Mouse (Mus musculus) cerebellum, postnatal 14 days (tissue): ENCODE results near the gene Spata13.

Experiments used
- DNase-seq, 2 experiments: peaks; one replicate each; pipeline ENCODE4 v3.0.0; 2021; ENCODE audit warnings: mixed read lengths in 2 of 2

Gene Spata13

DNA sequence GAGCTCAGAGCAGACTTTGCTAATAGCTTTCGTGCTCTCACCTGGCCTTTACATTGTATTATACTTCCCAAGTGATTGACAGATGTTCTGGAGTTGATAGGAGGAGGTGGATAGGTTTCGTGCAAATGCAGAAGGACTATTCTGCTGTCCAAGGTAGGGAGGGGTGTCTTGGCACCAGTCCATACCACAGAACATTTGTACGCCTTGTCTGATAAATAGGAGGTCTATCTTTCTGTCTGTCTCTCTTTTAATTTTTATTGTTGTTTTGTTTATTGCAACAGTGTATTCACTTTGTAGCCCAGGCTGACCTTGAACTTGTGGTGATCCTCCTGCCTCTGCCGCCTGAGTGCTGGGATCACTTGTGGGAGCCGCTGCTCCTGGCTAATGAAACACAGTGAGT, 163.8 kb downstream of the Spata13 start:
- DNase-seq = no peak

DNA sequence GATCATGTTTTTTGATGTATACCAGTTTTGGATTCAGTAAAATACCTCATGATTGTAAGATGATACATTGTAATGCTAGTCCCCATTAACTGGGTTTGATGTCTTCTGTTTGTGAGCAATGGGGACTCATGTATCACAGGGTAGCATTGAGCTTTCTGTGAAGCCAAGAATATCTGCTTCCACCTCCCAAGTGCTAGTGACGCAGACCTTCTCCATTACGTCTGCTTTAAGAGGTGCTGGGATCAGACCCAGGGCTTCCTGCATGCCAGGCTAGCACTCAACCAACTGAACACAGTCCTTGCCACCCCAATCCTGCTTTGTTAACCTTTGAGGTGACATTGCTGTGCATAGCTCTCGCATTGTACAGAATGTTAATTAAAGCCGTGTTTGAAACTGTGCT, 164.9 kb downstream of the Spata13 start:
- no peak for DNase-seq

DNA sequence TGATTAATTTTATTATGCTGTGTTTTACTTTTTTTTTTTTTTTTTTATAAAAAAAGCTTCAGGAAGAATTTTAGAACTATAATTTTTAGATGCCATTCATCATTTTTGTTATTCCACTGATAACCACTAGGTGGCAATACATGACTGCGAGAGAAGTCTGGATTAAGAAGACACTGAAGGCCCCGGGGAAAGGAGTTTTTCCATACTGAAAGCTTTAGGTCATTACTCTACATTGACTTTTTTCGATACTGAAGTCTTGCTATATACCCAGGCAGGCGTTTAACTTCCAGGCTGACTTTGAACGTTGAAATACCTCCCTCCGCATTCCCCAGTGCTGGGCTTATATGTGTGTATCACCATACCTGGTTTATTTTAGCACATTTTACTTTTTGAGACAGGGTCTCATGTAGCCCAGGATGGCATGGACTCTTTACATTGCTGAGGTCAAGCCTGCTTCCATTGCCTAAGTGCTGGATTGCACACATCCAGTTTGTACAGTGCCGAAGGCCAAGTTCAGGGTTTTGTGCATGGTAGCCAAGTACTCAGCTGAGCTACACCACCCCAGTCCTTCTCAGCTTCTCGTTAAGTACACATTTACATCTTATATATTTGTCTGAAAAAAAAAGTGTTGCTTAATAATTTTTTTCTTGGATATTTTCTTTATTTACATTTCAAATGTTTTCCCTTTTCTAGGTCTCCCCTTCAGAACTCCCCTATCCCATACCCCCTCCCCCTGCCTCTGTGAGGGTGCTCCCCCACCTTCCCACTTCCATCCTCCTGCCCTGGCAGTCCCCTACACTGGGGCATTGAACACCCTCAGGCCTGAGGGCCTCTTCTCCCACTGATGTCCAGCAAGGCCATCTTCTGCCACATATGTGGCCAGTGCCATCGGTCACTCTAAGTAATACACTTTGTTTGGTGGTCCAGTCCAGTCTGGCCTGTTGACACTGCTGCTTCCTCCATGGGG, 166.2 kb downstream of the Spata13 start:
- DNase-seq = peak; percentile 29 to 57

DNA sequence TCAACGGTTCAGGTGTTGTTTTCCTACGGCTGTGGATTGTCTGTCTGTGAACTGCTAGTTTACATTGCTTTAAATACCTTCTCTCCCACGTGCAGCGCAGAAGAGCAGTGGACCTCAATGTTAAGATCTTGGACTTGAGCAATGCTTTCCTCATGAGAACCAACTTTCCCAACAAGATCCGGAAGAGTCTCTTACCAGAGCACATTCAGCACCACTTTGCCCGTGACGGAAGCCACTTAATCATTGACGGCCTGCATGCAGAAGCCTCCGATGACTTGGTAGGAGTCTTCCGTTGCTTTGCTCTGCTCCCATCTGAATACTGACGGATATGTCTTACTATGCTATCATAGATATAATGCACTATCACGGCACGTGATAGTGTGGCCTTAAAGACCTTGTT, 168.2 kb downstream of the Spata13 start:
- DNase-seq = no peak

DNA sequence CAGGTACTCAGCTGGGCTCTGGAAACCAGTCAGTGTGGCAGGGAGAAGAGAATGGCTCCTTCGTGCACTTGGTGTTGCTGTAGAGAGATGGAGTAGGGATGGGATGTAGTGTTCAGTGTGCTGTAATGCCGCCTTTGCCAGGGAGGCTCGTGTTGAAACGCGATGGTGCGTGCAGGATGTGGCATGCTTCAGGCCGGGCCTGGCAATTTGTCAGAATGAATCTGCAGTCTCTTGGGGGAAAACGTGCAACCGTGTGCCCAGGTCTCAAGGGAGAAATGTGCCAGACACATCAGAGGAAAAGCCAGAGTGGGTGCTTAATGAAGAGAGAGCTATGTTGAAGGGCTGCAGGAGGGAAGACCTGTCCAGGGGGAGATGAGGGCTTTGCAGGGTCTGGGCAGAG, 171.2 kb downstream of the Spata13 start:
- no peak for DNase-seq

DNA sequence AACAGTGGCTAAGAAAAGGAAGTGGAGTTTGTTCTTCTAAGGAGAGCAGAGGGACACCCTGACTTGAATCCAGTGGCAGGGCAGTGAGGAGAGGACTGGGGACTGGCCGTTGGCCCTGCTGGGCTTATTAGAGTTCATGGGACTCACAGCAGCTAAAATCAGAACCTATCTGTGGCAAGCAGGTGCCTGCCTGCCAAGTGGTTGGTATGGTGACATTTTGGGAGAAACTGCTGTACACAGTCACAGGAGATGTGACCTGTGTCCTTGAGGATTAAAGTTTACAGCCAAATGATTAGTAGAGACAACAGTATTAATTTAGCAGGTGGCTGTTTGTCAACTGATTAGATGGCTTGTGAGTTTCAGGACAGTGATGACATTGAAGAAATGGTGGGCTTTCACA, 172.1 kb downstream of the Spata13 start:
- no peak for DNase-seq

DNA sequence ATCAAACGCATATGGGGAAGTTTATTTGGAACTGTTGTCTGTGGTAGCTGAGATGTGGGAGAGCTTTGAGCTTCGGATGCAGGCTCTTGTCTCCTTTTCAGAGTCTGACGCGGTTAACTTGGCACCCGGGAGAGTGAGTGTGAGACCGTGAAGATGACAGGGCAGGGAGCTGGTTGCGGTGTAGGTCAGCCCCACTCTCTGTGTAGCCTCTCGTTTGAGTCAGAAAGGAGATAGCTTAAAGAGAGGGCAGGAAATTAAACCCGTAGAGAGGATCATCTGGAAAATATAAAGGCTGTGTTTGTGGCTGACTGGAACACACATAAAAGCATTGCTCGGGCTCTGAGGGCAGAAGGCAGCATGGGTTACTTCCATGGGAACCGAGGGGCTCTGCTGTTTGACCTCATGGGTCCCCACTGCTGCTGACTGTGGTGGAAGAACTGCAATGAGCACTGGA, 173.1 kb downstream of the Spata13 start:
- no peak for DNase-seq

DNA sequence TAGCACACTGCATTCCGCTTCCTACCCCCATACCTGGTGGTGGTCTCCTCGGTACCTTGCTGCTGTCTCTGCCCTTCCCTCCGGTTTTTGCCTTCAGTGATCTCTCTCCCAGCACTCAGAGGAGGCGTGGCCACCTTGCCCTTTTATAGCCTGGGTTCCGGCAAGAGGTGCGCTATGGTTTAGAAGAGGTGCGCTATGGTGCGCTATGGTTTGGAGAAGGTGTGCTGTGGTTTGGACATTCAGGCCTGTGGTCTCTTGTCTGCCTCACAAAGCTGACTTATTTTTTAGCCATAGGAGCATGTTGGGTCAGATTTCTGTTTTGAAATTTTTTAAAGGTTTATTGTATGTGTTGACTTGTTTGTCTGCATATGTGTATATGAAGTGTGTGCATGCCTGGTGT, 176.1 kb downstream of the Spata13 start:
- no peak for DNase-seq

DNA sequence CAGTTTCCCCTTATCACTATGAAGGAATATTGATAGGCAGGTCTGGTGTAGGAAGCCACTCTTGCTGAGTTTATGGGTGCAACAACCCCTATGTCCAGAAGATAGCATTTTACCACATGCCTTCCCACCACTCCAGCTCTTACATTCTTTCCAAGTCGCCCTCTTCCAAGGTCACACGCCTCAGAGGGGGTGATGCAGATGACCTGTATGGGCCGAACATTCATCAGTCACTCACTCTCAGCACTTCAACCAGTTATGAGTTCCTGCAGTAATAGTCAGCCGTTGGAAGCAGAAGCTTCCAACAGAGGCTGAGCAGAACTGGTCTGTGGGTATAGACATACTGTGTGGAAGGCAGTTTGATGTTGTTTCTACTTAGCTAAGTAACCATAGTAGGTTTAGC, 177.7 kb downstream of the Spata13 start:
- no peak for DNase-seq
